Mouse (Mus musculus) MEL (cell line): ENCODE data around the gene Sfn.

ENCODE experiments used
- CHD1 ChIP-seq: IDR thresholded peaks from 2 replicates; pipeline ENCODE4 v1.6.1; 2012; ENCODE audit warnings: low read depth, mild to moderate bottlenecking, inconsistent platforms, low read length, improper control_type of control experiment
- CTCF ChIP-seq, 3 experiments: IDR thresholded peaks in 2 of 3; conservative IDR thresholded peaks in 1 of 3; 2 replicates each; pipeline ENCODE4 v1.5.1; 2011 to 2012; ENCODE audit warnings: low read length in 3 of 3, low read depth in 2 of 3, mild to moderate bottlenecking in 2 of 3, improper control_type of control experiment in 1 of 3, inconsistent platforms in 1 of 3, mixed read lengths in 1 of 3, moderate library complexity in 1 of 3; ENCODE audit not compliant: control insufficient read depth in 1 of 3, insufficient read depth in 1 of 3, poor library complexity in 1 of 3, severe bottlenecking in 1 of 3
- ELF1 ChIP-seq: IDR thresholded peaks from 2 replicates; pipeline ENCODE4 v1.6.1; 2014; ENCODE audit warnings: low read depth, mild to moderate bottlenecking, inconsistent platforms, low read length, improper control_type of control experiment, moderate library complexity
- MEF2A ChIP-seq: IDR thresholded peaks from 2 replicates; pipeline ENCODE4 v1.6.1; 2014; ENCODE audit warnings: low read depth, mild to moderate bottlenecking, inconsistent platforms, low read length, improper control_type of control experiment; ENCODE audit not compliant: poor library complexity, insufficient replicate concordance, severe bottlenecking; ENCODE audit errors: extremely low read depth
- NRF1 ChIP-seq: IDR thresholded peaks from 2 replicates; pipeline ENCODE4 v1.6.1; 2014; ENCODE audit warnings: low read depth, mild to moderate bottlenecking, inconsistent platforms, low read length, improper control_type of control experiment, moderate library complexity; ENCODE audit not compliant: poor library complexity, insufficient read depth, severe bottlenecking
- POLR2A ChIP-seq, 2 experiments: IDR thresholded peaks; 2 replicates each; pipeline ENCODE4 v1.6.1; 2011 to 2012; ENCODE audit warnings: low read length in 2 of 2, mild to moderate bottlenecking in 2 of 2, control low read depth in 1 of 2, improper control_type of control experiment in 1 of 2, low read depth in 1 of 2, moderate library complexity in 1 of 2; ENCODE audit not compliant: control insufficient read depth in 1 of 2, insufficient read depth in 1 of 2, poor library complexity in 1 of 2
- POLR2AphosphoS2 ChIP-seq: IDR thresholded peaks from 2 replicates; pipeline ENCODE4 v1.6.1; 2011; ENCODE audit warnings: low read length, improper control_type of control experiment
- TCF12 ChIP-seq: IDR thresholded peaks from 2 replicates; pipeline ENCODE4 v1.6.1; 2014; ENCODE audit warnings: low read depth, mild to moderate bottlenecking, inconsistent platforms, low read length, improper control_type of control experiment, moderate library complexity
- ZNF384 ChIP-seq: IDR thresholded peaks from 2 replicates; pipeline ENCODE4 v1.6.1; 2012; ENCODE audit warnings: low read depth, mild to moderate bottlenecking, inconsistent platforms, low read length, improper control_type of control experiment

- TF ChIP-seq ZNF384: no peak
- no peak for TF ChIP-seq NRF1
- TF ChIP-seq POLR2AphosphoS2: no peak
- no peak for TF ChIP-seq CTCF (IDR thresholded peaks at IDR 0.05 in 2 of 3, conservative IDR thresholded peaks at IDR 0.05 in 1 of 3; ENCODE audit: control insufficient read depth in 1 of 3, insufficient read depth in 1 of 3, low read depth in 2 of 3, low read length in 3 of 3, poor library complexity in 1 of 3, severe bottlenecking in 1 of 3)
- no peak for TF ChIP-seq POLR2A (IDR thresholded peaks at IDR 0.05; ENCODE audit: control insufficient read depth in 1 of 2, insufficient read depth in 1 of 2, low read depth in 1 of 2, low read length in 2 of 2, poor library complexity in 1 of 2)
- TF ChIP-seq ELF1: 0 out of 2 replicates have a peak, but pooled peaks have one; percentile 15
- no peak for TF ChIP-seq CHD1
- no peak for TF ChIP-seq TCF12
- TF ChIP-seq MEF2A: no peak
Observed at GRCm38 (mm10) chr4:133632483-133633327, 30.7 kb upstream of the Sfn start.
